Mouse (Mus musculus): Measurements from ENCODE around the gene Myo16. TPM values are rescaled to one million over a fixed set of nuclear protein-coding genes. Genes with fewer than 3 reads are reported as not detected.

Myo16 gene
- 3.8 and 4.1 TPM in 2 replicates for polyA plus RNA-seq (2015; fragmentation: Nextera tagmentation; extraction: Ambion mirVana)

DNA sequence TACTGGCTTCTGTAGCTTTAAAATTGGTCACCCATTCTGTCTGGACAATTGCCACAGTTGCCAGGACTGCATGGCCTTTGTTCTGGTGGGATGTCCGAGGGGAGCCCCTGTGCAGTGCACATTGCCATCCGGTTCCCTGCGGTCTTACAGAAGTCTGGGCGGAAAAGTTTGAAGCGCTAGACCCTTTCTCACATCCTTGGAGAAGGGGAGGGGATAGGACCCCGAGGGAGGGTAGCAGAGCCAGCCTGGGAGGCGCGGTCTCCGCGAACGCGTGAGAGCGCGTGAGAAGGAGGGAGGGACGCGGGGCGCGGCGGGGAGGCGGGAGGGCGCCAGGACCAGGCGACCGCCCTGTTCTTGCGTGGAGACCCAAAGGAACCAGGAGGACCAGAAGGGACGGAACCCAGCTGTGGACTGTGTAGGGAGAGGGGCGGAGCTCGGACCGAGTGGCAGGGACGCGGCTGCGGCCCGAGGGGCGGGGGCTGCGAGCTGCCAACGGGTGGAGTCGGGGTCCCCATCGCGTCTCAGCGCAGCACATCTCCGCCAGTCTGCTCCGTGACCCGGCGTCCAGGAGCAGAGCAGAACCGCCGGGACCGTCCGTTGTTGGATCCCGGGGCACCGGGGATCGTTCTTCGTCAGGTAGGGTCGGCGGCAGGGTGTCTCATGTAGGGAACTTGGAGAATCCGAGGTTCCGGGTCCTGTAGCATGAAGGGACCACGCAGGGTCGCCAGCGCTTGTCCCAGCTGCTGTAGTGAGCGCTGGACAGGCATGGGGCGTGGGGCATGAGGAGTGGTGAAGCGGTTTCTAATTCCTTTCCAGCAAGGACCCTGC is at the start of gene Myo16:
Myo16 (plus strand) TSS at position 301 of the 828 bp plus-strand sequence.
- ATAC-seq (replicated peaks) = peak; percentile 94
- no peaks in the 10 kb centered on the region for H3K9me3 ChIP-seq
- H3K27me3 ChIP-seq = no peaks in the 10 kb centered on the region
- H3K4me2 ChIP-seq (replicated peaks) = peak within 1 kb of the TSS; percentile 80
- peaks cover 17% of the 10 kb centered on the region for H3K4me1 ChIP-seq
- no peaks in the 10 kb centered on the region for H3K36me3 ChIP-seq
- WGBS = under 1% methylated on average over 56 of the region's 61 CpGs
- peak within 1 kb of the TSS; percentile 84 for H3K4me3 ChIP-seq
- peak within 1 kb of the TSS; percentile 74 for H3K9ac ChIP-seq (replicated peaks)
- peak within 1 kb of the TSS; percentile 51 for H3K27ac ChIP-seq (replicated peaks)

GRCm38 (mm10) chr8:10108516-10109271 is 45.0 kb upstream of the Myo16 start:
- no peaks in the 10 kb centered on the region for H3K36me3 ChIP-seq
- 86% methylated on average over 8 of the region's 8 CpGs for WGBS
- no peak for ATAC-seq (replicated peaks)

GRCm38 (mm10) chr8:10122749-10123148 is 31.0 kb upstream of the Myo16 start:
- no peaks in the 10 kb centered on the region for H3K9me3 ChIP-seq
- no peak overlapping the region for H3K27ac ChIP-seq (replicated peaks)
- no peaks in the 10 kb centered on the region for H3K27me3 ChIP-seq
- no peaks in the 10 kb centered on the region for H3K36me3 ChIP-seq
- peaks cover 5% of the 10 kb centered on the region for H3K4me1 ChIP-seq
- no peak overlapping the region for H3K4me3 ChIP-seq
- no peak for ATAC-seq (replicated peaks)
- H3K9ac ChIP-seq (replicated peaks) = no peak overlapping the region
- no peak overlapping the region for H3K4me2 ChIP-seq (replicated peaks)
- 68% methylated on average over 5 of the region's 5 CpGs for WGBS

More at GRCm38 (mm10) chr8:10108516-10109271, 45.0 kb upstream of the Myo16 start:
- Histone ChIP-seq H3K9ac (replicated peaks) (no peak overlapping the region), H3K4me1 (no peaks in the 10 kb centered on the region), H3K4me2 (replicated peaks) (no peak overlapping the region), H3K4me3 (no peak overlapping the region), H3K27me3 (no peaks in the 10 kb centered on the region), H3K9me3 (no peaks in the 10 kb centered on the region), H3K27ac (replicated peaks) (no peak overlapping the region)

GRCm38 (mm10) chr8:10123412-10123811 is 30.3 kb upstream of the Myo16 start:
- no peaks in the 10 kb centered on the region for H3K36me3 ChIP-seq
- H3K4me3 ChIP-seq = no peak overlapping the region
- no peaks in the 10 kb centered on the region for H3K9me3 ChIP-seq
- no peak for ATAC-seq (replicated peaks)
- peaks cover 5% of the 10 kb centered on the region for H3K4me1 ChIP-seq
- H3K27me3 ChIP-seq = no peaks in the 10 kb centered on the region
- H3K27ac ChIP-seq (replicated peaks) = no peak overlapping the region
- WGBS = 42% methylated on average over 2 of the region's 2 CpGs
- no peak overlapping the region for H3K4me2 ChIP-seq (replicated peaks)
- H3K9ac ChIP-seq (replicated peaks) = no peak overlapping the region

DNA sequence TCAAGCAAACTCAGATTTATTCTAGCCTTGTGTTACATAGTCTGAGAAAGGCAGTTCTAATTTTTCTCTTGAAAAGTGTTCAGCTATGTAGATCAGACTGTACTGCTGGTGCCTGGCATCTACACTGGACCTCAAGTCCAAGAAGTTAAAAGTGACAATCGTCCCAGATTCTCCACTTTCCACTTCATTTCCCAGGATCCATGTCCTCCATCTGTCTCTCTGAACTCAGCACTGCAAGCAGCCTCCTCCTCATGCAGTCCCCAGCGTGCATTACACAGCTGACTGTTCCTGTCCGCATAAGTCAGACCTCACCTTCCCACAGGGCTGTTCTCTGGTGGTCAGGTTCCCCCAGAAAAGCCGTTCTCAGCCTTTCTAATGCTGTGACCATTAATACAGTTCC is 28.0 kb upstream of the Myo16 start:
- Histone ChIP-seq H3K27ac (replicated peaks) (no peak overlapping the region), H3K4me2 (replicated peaks) (no peak overlapping the region), H3K9me3 (no peaks in the 10 kb centered on the region), H3K9ac (replicated peaks) (no peak overlapping the region), H3K27me3 (no peaks in the 10 kb centered on the region), H3K4me1 (peaks cover 12% of the 10 kb centered on the region), H3K4me3 (no peak overlapping the region), H3K36me3 (no peaks in the 10 kb centered on the region)
- no peak for ATAC-seq (replicated peaks)
- 75% methylated on average over 4 of the region's 4 CpGs for WGBS

DNA sequence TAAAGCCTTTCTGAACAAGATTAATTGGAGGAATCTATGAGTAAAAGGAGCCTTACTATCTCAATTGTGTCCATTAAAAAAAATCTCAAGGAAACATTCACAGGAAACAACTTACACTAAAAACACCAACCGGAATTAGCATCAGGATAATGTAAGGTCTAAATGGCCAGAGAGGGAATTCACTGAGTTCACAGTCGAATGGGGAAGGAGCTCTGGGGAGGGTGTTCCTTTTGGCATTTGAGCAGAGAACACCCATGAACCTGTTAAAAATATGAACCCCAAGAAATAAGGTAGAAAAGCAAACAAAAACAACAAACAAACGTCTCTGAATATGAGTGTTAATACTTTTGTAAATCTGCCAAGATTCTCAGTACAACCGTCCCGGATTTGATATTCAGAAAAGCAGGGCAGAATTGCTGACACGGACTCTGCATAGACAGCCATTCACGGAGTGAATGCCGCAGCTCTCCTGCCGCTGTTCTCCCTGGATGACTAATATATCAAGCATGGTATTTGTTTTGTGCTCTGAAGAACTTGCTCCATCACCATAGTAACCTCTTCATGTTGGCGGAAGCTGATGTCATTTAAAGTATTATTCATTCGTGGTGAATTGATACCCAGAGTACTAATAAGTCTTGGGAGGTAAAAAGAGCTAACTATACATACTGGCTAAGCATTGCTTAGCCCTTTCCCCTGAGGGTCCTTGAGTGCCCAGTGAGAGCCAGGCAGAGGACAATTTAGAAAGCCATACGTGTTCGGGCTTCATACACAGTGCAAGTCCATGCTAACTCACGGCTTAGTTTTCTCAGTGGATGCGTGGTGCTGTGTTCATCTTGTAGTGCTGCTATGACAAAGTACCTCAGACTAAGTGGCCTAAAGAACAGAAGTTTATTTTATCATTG is 22.9 kb upstream of the Myo16 start:
- Histone ChIP-seq H3K27ac (replicated peaks) (peak overlapping the region; percentile 17), H3K4me1 (peaks cover 11% of the 10 kb centered on the region), H3K4me3 (no peak overlapping the region), H3K27me3 (no peaks in the 10 kb centered on the region), H3K4me2 (replicated peaks) (peak overlapping the region; percentile 2; the same call in 1 of the 2 replicates), H3K36me3 (no peaks in the 10 kb centered on the region), H3K9ac (replicated peaks) (no peak overlapping the region), H3K9me3 (peaks cover 5% of the 10 kb centered on the region; the same call in 1 of the 2 replicates)
- 14% methylated on average over 15 of the region's 15 CpGs for WGBS
- peak; percentile 91 for ATAC-seq (replicated peaks)

- WGBS = 43% methylated on average over 8 of the region's 8 CpGs
Measured at GRCm38 (mm10) chr8:10139536-10139935, 14.2 kb upstream of the Myo16 start.

DNA sequence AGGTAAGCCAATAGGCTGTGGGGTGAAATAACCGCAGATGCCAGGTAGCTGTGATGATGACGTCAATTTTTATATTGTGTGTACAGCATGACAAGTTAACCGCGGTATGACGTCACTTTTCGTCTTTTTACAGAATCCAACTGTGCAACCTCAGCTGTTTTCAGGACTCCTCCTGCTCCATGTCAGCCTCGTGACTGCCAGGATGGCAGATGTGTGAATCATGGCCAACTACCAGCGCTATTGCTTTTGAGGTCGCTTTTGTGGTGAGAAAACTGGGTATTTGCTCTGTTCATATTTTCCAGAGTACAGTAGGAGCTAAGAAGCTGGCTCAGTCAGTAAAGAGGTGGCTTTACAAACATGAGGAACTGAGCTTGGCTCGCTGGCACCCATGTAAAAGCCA is 9.8 kb upstream of the Myo16 start:
- no peak overlapping the region for H3K4me3 ChIP-seq
- no peak for ATAC-seq (replicated peaks)
- H3K4me1 ChIP-seq = no peaks in the 10 kb centered on the region
- no peaks in the 10 kb centered on the region for H3K9me3 ChIP-seq
- H3K27ac ChIP-seq (replicated peaks) = no peak overlapping the region
- H3K9ac ChIP-seq (replicated peaks) = no peak overlapping the region
- H3K27me3 ChIP-seq = no peaks in the 10 kb centered on the region
- H3K4me2 ChIP-seq (replicated peaks) = no peak overlapping the region
- 80% methylated on average over 10 of the region's 10 CpGs for WGBS
- H3K36me3 ChIP-seq = no peaks in the 10 kb centered on the region

More at GRCm38 (mm10) chr8:10139536-10139935, 14.2 kb upstream of the Myo16 start:
- peaks cover 5% of the 10 kb centered on the region; the same call in 1 of the 2 replicates for H3K9me3 ChIP-seq
- H3K4me1 ChIP-seq = no peaks in the 10 kb centered on the region
- H3K27me3 ChIP-seq = no peaks in the 10 kb centered on the region
- no peak overlapping the region for H3K4me2 ChIP-seq (replicated peaks)
- no peak for ATAC-seq (replicated peaks)
- no peak overlapping the region for H3K4me3 ChIP-seq
- H3K9ac ChIP-seq (replicated peaks) = no peak overlapping the region
- no peak overlapping the region for H3K27ac ChIP-seq (replicated peaks)
- H3K36me3 ChIP-seq = no peaks in the 10 kb centered on the region

DNA sequence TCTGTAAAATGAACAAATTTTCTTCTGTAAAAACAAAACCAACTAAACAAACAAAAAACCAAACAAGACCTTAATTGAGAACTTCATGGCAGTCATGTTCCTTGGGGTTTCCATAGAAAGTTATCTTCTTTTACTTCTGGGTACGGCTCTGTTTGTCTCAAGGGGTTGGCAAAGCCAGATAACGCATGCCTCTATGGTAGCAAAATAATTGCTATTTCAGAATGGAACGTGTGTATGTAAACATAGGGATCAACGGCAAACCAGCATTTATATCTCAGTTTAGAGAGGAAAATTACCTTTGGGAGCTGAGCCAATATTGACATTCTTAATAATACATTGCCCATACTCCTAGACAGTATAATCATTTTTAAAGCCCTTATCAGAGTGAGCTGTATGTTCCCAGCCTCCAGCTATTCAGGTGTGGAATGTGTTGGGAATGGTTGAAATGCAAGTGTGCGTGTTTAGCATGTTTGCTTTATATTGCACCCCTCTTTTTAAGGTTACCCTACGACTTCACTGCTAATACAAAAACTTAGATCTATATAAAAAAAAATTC is 1.9 kb upstream of the Myo16 start:
- Histone ChIP-seq H3K27ac (replicated peaks) (no peak overlapping the region), H3K4me1 (peaks cover 17% of the 10 kb centered on the region), H3K4me2 (replicated peaks) (no peak overlapping the region), H3K4me3 (no peak overlapping the region), H3K27me3 (no peaks in the 10 kb centered on the region), H3K36me3 (no peaks in the 10 kb centered on the region), H3K9me3 (no peaks in the 10 kb centered on the region), H3K9ac (replicated peaks) (no peak overlapping the region)
- ATAC-seq (replicated peaks) = no peak
- WGBS = 71% methylated on average over 6 of the region's 6 CpGs

GRCm38 (mm10) chr8:10154439-10154745 is 681 bp downstream of the Myo16 start:
- H3K9ac ChIP-seq (replicated peaks) = peak overlapping the region; percentile 74
- H3K4me3 ChIP-seq = peak overlapping the region; percentile 84
- 17% methylated on average over 4 of the region's 4 CpGs for WGBS
- H3K4me1 ChIP-seq = peaks cover 17% of the 10 kb centered on the region
- peak overlapping the region; percentile 80 for H3K4me2 ChIP-seq (replicated peaks)
- no peaks in the 10 kb centered on the region for H3K36me3 ChIP-seq
- no peaks in the 10 kb centered on the region for H3K27me3 ChIP-seq
- peak overlapping the region; percentile 51; the same call in 1 of the 2 replicates for H3K27ac ChIP-seq (replicated peaks)
- no peak for ATAC-seq (replicated peaks)
- H3K9me3 ChIP-seq = no peaks in the 10 kb centered on the region

GRCm38 (mm10) chr8:10155075-10155474 is 1.4 kb downstream of the Myo16 start:
- no peak for ATAC-seq (replicated peaks)
- Histone ChIP-seq H3K9me3 (no peaks in the 10 kb centered on the region), H3K4me1 (peaks cover 17% of the 10 kb centered on the region)

More at GRCm38 (mm10) chr8:10155075-10155474, 1.4 kb downstream of the Myo16 start:
- H3K27ac ChIP-seq (replicated peaks) = no peak overlapping the region
- no peaks in the 10 kb centered on the region for H3K27me3 ChIP-seq
- no peaks in the 10 kb centered on the region for H3K36me3 ChIP-seq
- peak overlapping the region; percentile 80 for H3K4me2 ChIP-seq (replicated peaks)
- H3K9ac ChIP-seq (replicated peaks) = no peak overlapping the region
- WGBS = 93% methylated on average over 16 of the region's 16 CpGs
- peak overlapping the region; percentile 84 for H3K4me3 ChIP-seq
